Mouse (Mus musculus) forebrain, embryonic 14.5 days (tissue): Measurements from ENCODE around the gene Il17re. TPM values are rescaled to one million over a fixed set of nuclear protein-coding genes. Genes with fewer than 3 reads are reported as not detected.

Experiments
- ATAC-seq: fragments of 200-750 bp; cut with Nextera tagmentation; 2 replicates; pipeline ENCODE4 v1.8.0; 2017; ENCODE audit warnings: mild to moderate bottlenecking, moderate library complexity
- DNase-seq: peaks from one replicate; pipeline ENCODE4 v3.0.0-alpha.2; 2015; ENCODE audit warnings: low spot score
- H3K27ac ChIP-seq: fragments of 300-500 bp; sonication (generic); 2 replicates; pipeline ENCODE4 v1.5.1; 2014; ENCODE audit warnings: low read depth, mild to moderate bottlenecking, control low read depth, low read length, moderate library complexity
- H3K27me3 ChIP-seq: fragments of 300-500 bp; sonication (generic); replicated peaks from 2 replicates; pipeline ENCODE4 v1.6.1; 2014; ENCODE audit warnings: low read length, control low read depth, mixed read lengths; ENCODE audit not compliant: control insufficient read depth, insufficient read depth
- H3K36me3 ChIP-seq: fragments of 300-500 bp; sonication (generic); 2 replicates; pipeline ENCODE4 v1.6.1; 2014; ENCODE audit warnings: low read length, control low read depth; ENCODE audit not compliant: control insufficient read depth, insufficient read depth
- H3K4me1 ChIP-seq: fragments of 300-500 bp; sonication (generic); 2 replicates; pipeline ENCODE4 v1.6.1; 2014; ENCODE audit warnings: antibody characterized with exemption, low read length, control low read depth; ENCODE audit not compliant: control insufficient read depth, insufficient read depth
- H3K4me2 ChIP-seq: fragments of 300-500 bp; sonication (generic); 2 replicates; pipeline ENCODE4 v1.6.1; 2014; ENCODE audit warnings: mild to moderate bottlenecking, control low read depth, low read length
- H3K4me3 ChIP-seq: fragments of 300-500 bp; sonication (generic); 2 replicates; pipeline ENCODE4 v1.5.1; 2014; ENCODE audit warnings: low read depth, low read length, control low read depth
- H3K9ac ChIP-seq: fragments of 300-500 bp; sonication (generic); 2 replicates; pipeline ENCODE4 v1.6.1; 2014; ENCODE audit warnings: mild to moderate bottlenecking, low read length, control low read depth, moderate library complexity
- H3K9me3 ChIP-seq: fragments of 300-500 bp; sonication (generic); replicated peaks from 2 replicates; pipeline ENCODE4 v1.6.1; 2016; ENCODE audit warnings: low read length, control low read depth, mixed read lengths; ENCODE audit not compliant: control insufficient read depth
- WGBS: fragments of 180-500 bp; shearing (Covaris S2); extraction: QIAGEN DNeasy Blood & Tissue Kit; methylation state at CpG from one replicate; pipeline ENCODE4 v1.1.7; 2014; 5-methylcytosine and 5-hydroxymethylcytosine counted together
- microRNA-seq: library from miRNA; unstranded; fragments of <30 nt; microRNA quantifications from one replicate; pipeline ENCODE4, GENCODE M21; 2016
- polyA plus RNA-seq: library from polyadenylated mRNA; unstranded; fragments of >200 nt; fragmentation: Nextera tagmentation; extraction: Ambion mirVana; gene quantifications from 2 replicates; pipeline ENCODE4 v1.2.1, GENCODE M21; 2014

The Il17re gene
- polyA plus RNA-seq, 1 experiment from 2014 or later, result not detected

DNA sequence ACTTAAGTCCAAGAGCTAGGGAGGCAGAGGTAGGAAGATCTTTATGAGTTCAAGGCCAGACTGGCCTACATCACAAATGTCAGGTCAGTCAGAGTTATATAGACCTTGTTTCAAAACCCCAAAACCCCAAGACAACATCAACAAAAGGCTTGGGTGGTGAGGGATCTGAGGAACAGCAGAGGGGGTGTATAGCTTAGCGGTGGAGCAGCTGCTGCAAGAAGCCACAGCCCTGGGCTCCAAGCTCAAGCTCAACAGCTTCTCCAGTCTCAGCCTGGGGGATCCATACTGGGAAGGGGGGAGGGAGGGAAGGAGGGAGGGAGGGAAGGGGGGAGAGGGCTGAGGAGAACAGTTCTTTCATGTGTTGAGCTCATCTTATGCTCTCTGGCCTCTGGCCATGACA is 47.4 kb downstream of the Il17re start:
- H3K27me3 ChIP-seq, result no peaks in the 10 kb centered on the region
- DNase-seq (no peak), ATAC-seq (no peak)
- H3K9ac ChIP-seq, result no peak overlapping the region
- no peak overlapping the region for H3K4me3 ChIP-seq
- H3K4me2 ChIP-seq, result no peak overlapping the region
- no peaks in the 10 kb centered on the region for H3K36me3 ChIP-seq
- no peaks in the 10 kb centered on the region for H3K9me3 ChIP-seq
- H3K27ac ChIP-seq, result no peak overlapping the region
- H3K4me1 ChIP-seq, result peaks cover 3% of the 10 kb centered on the region; the same call in 1 of the 2 replicates
- 100% methylated on average over 1 of the region's 1 CpGs for WGBS

- Histone ChIP-seq H3K27me3 (no peaks in the 10 kb centered on the region), H3K36me3 (no peaks in the 10 kb centered on the region), H3K9me3 (no peaks in the 10 kb centered on the region), H3K4me1 (no peaks in the 10 kb centered on the region), H3K4me2 (no peak overlapping the region), H3K4me3 (no peak overlapping the region), H3K27ac (no peak overlapping the region), H3K9ac (no peak overlapping the region)
- ATAC-seq (no peak), DNase-seq (no peak)
These were observed 48.8 kb downstream of the Il17re start for GRCm38 (mm10) chr6:113507130-113507529.

- no peak for DNase-seq
- no peak for ATAC-seq
- H3K9me3 ChIP-seq, result no peaks in the 10 kb centered on the region
- no peak overlapping the region for H3K9ac ChIP-seq
- 63% methylated on average over 7 of the region's 7 CpGs for WGBS
- H3K4me3 ChIP-seq, result no peak overlapping the region
- no peaks in the 10 kb centered on the region for H3K27me3 ChIP-seq
- H3K27ac ChIP-seq, result no peak overlapping the region
- H3K4me2 ChIP-seq, result no peak overlapping the region
- H3K36me3 ChIP-seq, result peaks cover 1% of the 10 kb centered on the region; the same call in 1 of the 2 replicates
- no peaks in the 10 kb centered on the region for H3K4me1 ChIP-seq
These were observed 50.1 kb downstream of the Il17re start for GRCm38 (mm10) chr6:113508272-113508946.

- Histone ChIP-seq H3K9ac (no peak overlapping the region), H3K9me3 (no peaks in the 10 kb centered on the region), H3K36me3 (peaks cover 6% of the 10 kb centered on the region), H3K4me1 (no peaks in the 10 kb centered on the region), H3K4me2 (no peak overlapping the region), H3K27me3 (no peaks in the 10 kb centered on the region), H3K27ac (no peak overlapping the region), H3K4me3 (no peak overlapping the region)
- 47% methylated on average over 5 of the region's 5 CpGs for WGBS
- ATAC-seq (no peak), DNase-seq (no peak)
These were observed 50.6 kb downstream of the Il17re start for GRCm38 (mm10) chr6:113508947-113509280.

- peaks cover 55% of the 10 kb centered on the region for H3K36me3 ChIP-seq
- H3K9me3 ChIP-seq, result no peaks in the 10 kb centered on the region
- no peak overlapping the region for H3K27ac ChIP-seq
- H3K9ac ChIP-seq, result no peak overlapping the region
- no peaks in the 10 kb centered on the region for H3K27me3 ChIP-seq
- 96% methylated on average over 6 of the region's 6 CpGs for WGBS
- H3K4me1 ChIP-seq, result no peaks in the 10 kb centered on the region
- no peak overlapping the region for H3K4me2 ChIP-seq
- no peak for DNase-seq
- no peak overlapping the region for H3K4me3 ChIP-seq
- ATAC-seq, result no peak
These were observed 55.7 kb downstream of the Il17re start for GRCm38 (mm10) chr6:113513944-113514343.

DNA sequence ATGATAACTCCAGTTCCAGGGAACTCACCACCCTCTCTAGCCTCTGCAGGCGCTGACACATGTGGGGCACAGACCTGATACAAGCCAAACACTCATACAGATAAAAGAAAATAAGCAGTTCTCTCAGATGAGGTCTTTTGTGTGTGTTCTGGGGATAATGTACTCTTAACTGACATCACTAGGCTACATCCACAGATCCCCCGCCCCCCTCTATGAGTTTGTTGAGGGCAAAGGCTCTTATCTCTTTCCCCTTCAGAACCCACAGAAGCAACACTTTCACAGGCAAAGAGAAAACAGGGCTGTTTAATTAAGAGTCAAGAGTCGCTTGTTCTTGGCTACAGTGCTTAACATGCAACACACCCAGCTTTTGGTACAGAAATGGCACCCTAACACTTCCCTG is 56.3 kb downstream of the Il17re start:
- ATAC-seq (no peak), DNase-seq (no peak)
- H3K4me2 ChIP-seq, result no peak overlapping the region
- H3K9me3 ChIP-seq, result no peaks in the 10 kb centered on the region
- H3K27ac ChIP-seq, result no peak overlapping the region
- no peak overlapping the region for H3K9ac ChIP-seq
- H3K4me3 ChIP-seq, result no peak overlapping the region
- peaks cover 62% of the 10 kb centered on the region for H3K36me3 ChIP-seq
- no peaks in the 10 kb centered on the region for H3K4me1 ChIP-seq
- no peaks in the 10 kb centered on the region for H3K27me3 ChIP-seq
- 91% methylated on average over 3 of the region's 3 CpGs for WGBS

- Histone ChIP-seq H3K4me3 (no peak overlapping the region), H3K27ac (no peak overlapping the region), H3K9ac (no peak overlapping the region), H3K27me3 (no peaks in the 10 kb centered on the region), H3K4me2 (no peak overlapping the region), H3K36me3 (peaks cover 92% of the 10 kb centered on the region), H3K9me3 (no peaks in the 10 kb centered on the region), H3K4me1 (no peaks in the 10 kb centered on the region)
- WGBS, result 94% methylated on average over 8 of the region's 8 CpGs
- no peak for ATAC-seq
- DNase-seq, result no peak
These were observed 59.3 kb downstream of the Il17re start for GRCm38 (mm10) chr6:113517434-113518080.

Small RNAs within 50 kb of the gene (microRNA-seq; reads per million reads assigned to microRNA genes)
- not detected for gene Gm24387

Other genes with a start within 250 kb of the Il17re start
- gene Mtmr14, start 220.6 kb upstream of the Il17re start, polyA plus RNA-seq, result 41.7 and 43.6 TPM in 2 replicates
- gene Cpne9, start 176.2 kb upstream of the Il17re start, polyA plus RNA-seq, result 0.23 and 0.80 TPM in 2 replicates
- gene Brpf1, start 151.3 kb upstream of the Il17re start, polyA plus RNA-seq, result 15.8 and 17.0 TPM in 2 replicates
- 12.7 and 14.7 TPM in 2 replicates for gene Ogg1, start 131.5 kb upstream of the Il17re start, polyA plus RNA-seq
- gene Camk1, start 114.5 kb upstream of the Il17re start, polyA plus RNA-seq, result 86.3 and 90.7 TPM in 2 replicates
- 68.2 and 83.2 TPM in 2 replicates for gene Tada3, start 80.6 kb upstream of the Il17re start, polyA plus RNA-seq
- gene Arpc4, start 80.4 kb upstream of the Il17re start, polyA plus RNA-seq, result 265 and 270 TPM in 2 replicates
- gene Ttll3, start 69.2 kb upstream of the Il17re start, polyA plus RNA-seq, result 2.5 and 5.0 TPM in 2 replicates
- 15.8 and 19.8 TPM in 2 replicates for gene Rpusd3, start 39.1 kb upstream of the Il17re start, polyA plus RNA-seq
- gene Cidec, start 22.7 kb upstream of the Il17re start, polyA plus RNA-seq, result not detected in 2 replicates
- gene Jagn1, start 15.9 kb upstream of the Il17re start, polyA plus RNA-seq, result 88.0 and 94.4 TPM in 2 replicates
- 1.3 and 2.0 TPM in 2 replicates for gene Il17rc, start 12.9 kb downstream of the Il17re start, polyA plus RNA-seq
- gene Creld1, start 24.8 kb downstream of the Il17re start, polyA plus RNA-seq, result 37.2 and 49.4 TPM in 2 replicates
- gene Prrt3, start 43.4 kb downstream of the Il17re start, polyA plus RNA-seq, result 3.2 and 5.4 TPM in 2 replicates
- 101 and 108 TPM in 2 replicates for gene Emc3, start 73.2 kb downstream of the Il17re start, polyA plus RNA-seq
- gene Fancd2, start 73.2 kb downstream of the Il17re start, polyA plus RNA-seq, result 4.3 and 5.8 TPM in 2 replicates
- not detected in 2 replicates for gene Fancd2os, start 142.2 kb downstream of the Il17re start, polyA plus RNA-seq
- gene Brk1, start 146.3 kb downstream of the Il17re start, polyA plus RNA-seq, result 280 and 307 TPM in 2 replicates
- 90.3 and 97.1 TPM in 2 replicates for gene Vhl, start 165.5 kb downstream of the Il17re start, polyA plus RNA-seq
- 0.68 and 0.90 TPM in 2 replicates for gene Irak2, start 180.0 kb downstream of the Il17re start, polyA plus RNA-seq
- 1.1 and 1.6 TPM in 2 replicates for gene Tatdn2, start 238.6 kb downstream of the Il17re start, polyA plus RNA-seq